Mouse (Mus musculus) spleen, adult 2 months (tissue): ENCODE data around the gene Aurka.

Source experiments
- CTCF ChIP-seq: fragments of 200-500 bp; IDR thresholded peaks from 2 replicates; pipeline ENCODE4 v1.5.1; 2011; ENCODE audit warnings: mild to moderate bottlenecking, inconsistent platforms; ENCODE audit not compliant: insufficient read depth, insufficient read length, insufficient replicate concordance; ENCODE audit errors: extremely low read depth
- POLR2A ChIP-seq: fragments of 200-500 bp; IDR thresholded peaks from 2 replicates; pipeline ENCODE4 v1.6.1; 2011; ENCODE audit warnings: low read depth, low read length, inconsistent platforms

DNA sequence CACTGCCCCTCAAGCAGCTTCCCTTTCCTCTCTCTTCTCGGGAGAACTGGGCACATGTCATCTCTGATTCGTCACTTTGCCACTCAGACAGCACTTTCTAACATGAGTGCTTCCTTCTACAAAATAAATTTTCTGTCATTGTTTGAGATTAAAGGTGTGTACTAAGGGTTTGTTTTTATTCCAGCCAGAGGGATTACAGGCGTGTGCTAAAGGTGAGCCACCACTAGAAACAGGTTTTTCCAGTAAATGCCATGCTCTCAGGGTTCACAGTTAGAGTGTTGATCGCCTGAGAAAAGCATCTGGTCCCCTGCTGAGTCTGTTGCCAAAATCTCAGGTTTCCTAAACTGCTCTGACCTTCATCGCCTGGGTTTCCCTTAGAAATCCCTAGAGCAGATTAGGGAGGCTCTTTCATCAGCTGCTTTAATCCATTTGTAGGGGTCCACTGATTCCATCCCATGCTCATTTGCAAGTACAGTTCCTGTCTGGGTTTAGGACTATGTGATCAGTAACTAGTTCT lies 6.7 kb upstream of the Aurka start:
- TF ChIP-seq POLR2A (no peak), CTCF (no peak)
